Mouse (Mus musculus) stomach, postnatal 0 days (tissue): ENCODE measurements around the gene Psmd3. TPM values are rescaled to one million over a fixed set of nuclear protein-coding genes. Genes with fewer than 3 reads are reported as not detected.
A peak's percentile ranks its signal among the peaks of the same experiment; 100 is the strongest.

Experiments
- ATAC-seq: fragments of 200-750 bp; cut with Nextera tagmentation; 2 replicates; pipeline ENCODE4 v1.8.0; 2017; ENCODE audit not compliant: low FRiP score, low TSS enrichment
- DNase-seq: peaks from one replicate; pipeline ENCODE4 v3.0.0-alpha.2; 2016; ENCODE audit warnings: low spot score
- H3K27ac ChIP-seq: fragments of 300-500 bp; sonication (generic); replicated peaks from 2 replicates; pipeline ENCODE4 v1.5.1; 2014; ENCODE audit warnings: mild to moderate bottlenecking, control low read depth
- H3K27me3 ChIP-seq: fragments of 300-500 bp; sonication (generic); 2 replicates; pipeline ENCODE4 v1.6.1; 2014; ENCODE audit warnings: low read length; ENCODE audit not compliant: control insufficient read depth, insufficient read depth
- H3K36me3 ChIP-seq: fragments of 300-500 bp; sonication (generic); 2 replicates; pipeline ENCODE4 v1.6.1; 2014; ENCODE audit warnings: low read length, mixed read lengths; ENCODE audit not compliant: control insufficient read depth, insufficient read depth
- H3K4me1 ChIP-seq: fragments of 300-500 bp; sonication (generic); replicated peaks from 2 replicates; pipeline ENCODE4 v1.6.1; 2014; ENCODE audit warnings: antibody characterized with exemption; ENCODE audit not compliant: control insufficient read depth, insufficient read depth
- H3K4me2 ChIP-seq: fragments of 300-500 bp; sonication (generic); replicated peaks from 2 replicates; pipeline ENCODE4 v1.6.1; 2014; ENCODE audit warnings: low read depth, mild to moderate bottlenecking, control low read depth, moderate library complexity
- H3K4me3 ChIP-seq: fragments of 300-500 bp; sonication (generic); 2 replicates; pipeline ENCODE4 v1.5.1; 2014; ENCODE audit warnings: low read depth, low read length, control low read depth
- H3K9ac ChIP-seq: fragments of 300-500 bp; sonication (generic); 2 replicates; pipeline ENCODE4 v1.6.1; 2014; ENCODE audit warnings: mild to moderate bottlenecking, low read length, control low read depth, mixed read lengths
- H3K9me3 ChIP-seq: fragments of 300-500 bp; sonication (generic); 2 replicates; pipeline ENCODE4 v1.6.1; 2016; ENCODE audit warnings: low read length; ENCODE audit not compliant: control insufficient read depth
- CTCF ChIP-seq: IDR thresholded peaks from 2 replicates; pipeline ENCODE4 v1.5.1; 2016; ENCODE audit warnings: antibody characterized with exemption, low read depth, mild to moderate bottlenecking, moderate library complexity
- EP300 ChIP-seq: optimal IDR thresholded peaks from 2 replicates; pipeline ENCODE3; 2016; ENCODE audit warnings: antibody characterized with exemption
- WGBS: fragments of 180-500 bp; shearing (Covaris S2); extraction: QIAGEN DNeasy Blood & Tissue Kit; methylation state at CpG from one replicate; pipeline ENCODE4 v1.1.7; 2014; 5-methylcytosine and 5-hydroxymethylcytosine counted together
- polyA plus RNA-seq: library from polyadenylated mRNA; unstranded; fragments of >200 nt; fragmentation: Nextera tagmentation; extraction: Ambion mirVana; gene quantifications from 2 replicates; pipeline ENCODE4 v1.2.1, GENCODE M21; 2015

Psmd3 gene
- polyA plus RNA-seq, 1 experiment from 2014 or later: 120 TPM

GRCm38 (mm10) chr11:98693746-98694145 is 11.4 kb downstream of the Psmd3 start:
- H3K9me3 ChIP-seq: no peaks in the 10 kb centered on the region
- no peak for TF ChIP-seq CTCF
- no peak for TF ChIP-seq EP300
- H3K4me1 ChIP-seq: no peaks in the 10 kb centered on the region
- 92% methylated on average over 8 of the region's 9 CpGs for WGBS
- H3K36me3 ChIP-seq: peaks cover 44% of the 10 kb centered on the region
- no peak overlapping the region for H3K9ac ChIP-seq
- no peaks in the 10 kb centered on the region for H3K27me3 ChIP-seq
- H3K27ac ChIP-seq: no peak overlapping the region
- no peak for DNase-seq
- H3K4me2 ChIP-seq: no peak overlapping the region
- no peak for ATAC-seq
- H3K4me3 ChIP-seq: no peak overlapping the region

GRCm38 (mm10) chr11:98694301-98694700 is 11.9 kb downstream of the Psmd3 start:
- WGBS: 78% methylated on average over 9 of the region's 9 CpGs
- Histone ChIP-seq H3K4me1 (no peaks in the 10 kb centered on the region), H3K27me3 (no peaks in the 10 kb centered on the region), H3K9ac (no peak overlapping the region), H3K36me3 (peaks cover 44% of the 10 kb centered on the region), H3K9me3 (no peaks in the 10 kb centered on the region), H3K27ac (no peak overlapping the region), H3K4me3 (no peak overlapping the region), H3K4me2 (no peak overlapping the region)
- DNase-seq (no peak), ATAC-seq (no peak)
- TF ChIP-seq CTCF (no peak), EP300 (no peak)

GRCm38 (mm10) chr11:98695408-98695807 is 13.1 kb downstream of the Psmd3 start:
- TF ChIP-seq EP300 (no peak), CTCF (no peak)
- Histone ChIP-seq H3K4me3 (no peak overlapping the region), H3K4me2 (no peak overlapping the region), H3K4me1 (no peaks in the 10 kb centered on the region), H3K36me3 (peaks cover 35% of the 10 kb centered on the region), H3K9me3 (no peaks in the 10 kb centered on the region), H3K27me3 (no peaks in the 10 kb centered on the region), H3K27ac (no peak overlapping the region), H3K9ac (no peak overlapping the region)
- no peak for DNase-seq
- WGBS: 64% methylated on average over 14 of the region's 14 CpGs
- no peak for ATAC-seq

GRCm38 (mm10) chr11:98696454-98697216 is 14.3 kb downstream of the Psmd3 start:
- no peak for TF ChIP-seq CTCF
- TF ChIP-seq EP300: no peak
- H3K4me3 ChIP-seq: no peak overlapping the region
- no peaks in the 10 kb centered on the region for H3K27me3 ChIP-seq
- ATAC-seq (peak; percentile 6; the same call in 1 of the 2 replicates), DNase-seq (peak; percentile 21)
- H3K9me3 ChIP-seq: no peaks in the 10 kb centered on the region
- no peak overlapping the region for H3K27ac ChIP-seq
- no peaks in the 10 kb centered on the region for H3K4me1 ChIP-seq
- no peak overlapping the region for H3K9ac ChIP-seq
- no peak overlapping the region for H3K4me2 ChIP-seq
- WGBS: 69% methylated on average over 14 of the region's 14 CpGs
- H3K36me3 ChIP-seq: peaks cover 29% of the 10 kb centered on the region

- no peak for TF ChIP-seq CTCF
- no peak for TF ChIP-seq EP300
- Histone ChIP-seq H3K27ac (no peak overlapping the region), H3K4me2 (no peak overlapping the region), H3K9ac (no peak overlapping the region), H3K4me1 (no peaks in the 10 kb centered on the region), H3K36me3 (peaks cover 23% of the 10 kb centered on the region), H3K27me3 (no peaks in the 10 kb centered on the region), H3K4me3 (no peak overlapping the region), H3K9me3 (no peaks in the 10 kb centered on the region)
- WGBS: 88% methylated on average over 12 of the region's 12 CpGs
- DNase-seq (no peak), ATAC-seq (no peak)
These were observed 14.9 kb downstream of the Psmd3 start for GRCm38 (mm10) chr11:98697225-98697624.

- Histone ChIP-seq H3K9ac (no peak overlapping the region), H3K27me3 (no peaks in the 10 kb centered on the region), H3K4me3 (no peak overlapping the region), H3K27ac (no peak overlapping the region), H3K4me2 (no peak overlapping the region), H3K9me3 (no peaks in the 10 kb centered on the region), H3K36me3 (peaks cover 14% of the 10 kb centered on the region), H3K4me1 (no peaks in the 10 kb centered on the region)
- WGBS: 86% methylated on average over 16 of the region's 16 CpGs
- DNase-seq: no peak
- TF ChIP-seq CTCF (no peak), EP300 (no peak)
- ATAC-seq: no peak
These were observed 16.7 kb downstream of the Psmd3 start for GRCm38 (mm10) chr11:98698849-98699640.
